Mouse (Mus musculus) liver, adult 2 months (tissue): Measurements from ENCODE around the gene Dhrs7b. TPM values are rescaled to one million over a fixed set of nuclear protein-coding genes. Genes with fewer than 3 reads are reported as not detected.

Experiments
- DNase-seq: peaks from one replicate; pipeline ENCODE4 v3.0.0-alpha.2; 2011; ENCODE audit warnings: low read depth, low spot score; ENCODE audit errors: extremely low read depth
- H3K27ac ChIP-seq: fragments of 200-500 bp; replicated peaks from 2 replicates; pipeline ENCODE4 v1.5.1; 2012; ENCODE audit warnings: low read depth, mild to moderate bottlenecking, control low read depth, inconsistent platforms, low read length; ENCODE audit not compliant: insufficient read depth
- H3K27me3 ChIP-seq: fragments of 200-500 bp; 2 replicates; pipeline ENCODE4 v1.6.1; 2012; ENCODE audit warnings: mild to moderate bottlenecking, moderate library complexity, low read length, inconsistent platforms; ENCODE audit not compliant: control insufficient read depth, insufficient read depth
- H3K36me3 ChIP-seq: fragments of 200-500 bp; 2 replicates; pipeline ENCODE4 v1.6.1; 2012; ENCODE audit warnings: low read length, inconsistent platforms; ENCODE audit not compliant: control insufficient read depth, insufficient read depth
- H3K4me1 ChIP-seq: fragments of 200-500 bp; 2 replicates; pipeline ENCODE4 v1.6.1; 2011; ENCODE audit warnings: low read length; ENCODE audit not compliant: control insufficient read depth, insufficient read depth
- H3K4me3 ChIP-seq: fragments of 200-500 bp; 2 replicates; pipeline ENCODE4 v1.5.1; 2011; ENCODE audit warnings: low read depth, mild to moderate bottlenecking, control low read depth, low read length, moderate library complexity; ENCODE audit not compliant: insufficient read depth
- H3K79me2 ChIP-seq: fragments of 200-500 bp; 2 replicates; pipeline ENCODE4 v1.6.1; 2012; ENCODE audit warnings: inconsistent platforms, mild to moderate bottlenecking, low read length, moderate library complexity; ENCODE audit not compliant: control insufficient read depth, insufficient read depth
- H3K9ac ChIP-seq: fragments of 200-500 bp; 2 replicates; pipeline ENCODE4 v1.6.1; 2012; ENCODE audit warnings: low read depth, mild to moderate bottlenecking, control low read depth, inconsistent platforms, low read length
- CTCF ChIP-seq: fragments of 200-500 bp; IDR thresholded peaks from 2 replicates; pipeline ENCODE4 v1.5.1; 2011; ENCODE audit warnings: low read depth, low read length, control low read depth
- POLR2A ChIP-seq: fragments of 200-500 bp; IDR thresholded peaks from 2 replicates; pipeline ENCODE4 v1.6.1; 2011; ENCODE audit warnings: low read length, control low read depth; ENCODE audit not compliant: insufficient read depth; ENCODE audit errors: extremely low read depth
- WGBS: fragments of 180-500 bp; shearing (Covaris S2); methylation state at CpG from one replicate; pipeline ENCODE4 v1.1.7; 2018; 5-methylcytosine and 5-hydroxymethylcytosine counted together
- polyA plus RNA-seq: library from polyadenylated mRNA; depleted of rRNA; stranded (reverse); fragments of >200 nt; gene quantifications from 2 replicates; pipeline ENCODE4 v1.2.3, GENCODE M21; 2012; rRNA removed
- total RNA-seq: library from RNA; depleted of rRNA; stranded (reverse); fragments of >200 nt; gene quantifications from 2 replicates; pipeline ENCODE4 v1.2.3, GENCODE M21; 2014; rRNA removed

The Dhrs7b gene
- total RNA-seq (23.5 and 28.8 TPM in 2 replicates), polyA plus RNA-seq (15.0 and 15.5 TPM in 2 replicates)

GRCm38 (mm10) chr11:60830433-60831052 is at the start of gene Dhrs7b:
Gene Dhrs7b (plus strand): TSS chr11:60830631.
- no peak for TF ChIP-seq POLR2A
- no peak for TF ChIP-seq CTCF
- H3K9ac ChIP-seq: peak within 1 kb of the TSS; percentile 83
- DNase-seq: peak; percentile 97
- peak within 1 kb of the TSS; percentile 76 for H3K4me3 ChIP-seq
- H3K36me3 ChIP-seq: no peaks in the 10 kb centered on the region
- H3K27ac ChIP-seq: peak within 1 kb of the TSS; percentile 78
- peaks cover 10% of the 10 kb centered on the region for H3K4me1 ChIP-seq
- H3K27me3 ChIP-seq: no peaks in the 10 kb centered on the region
- under 1% methylated on average over 34 of the region's 34 CpGs for WGBS
- no peaks in the 10 kb centered on the region for H3K79me2 ChIP-seq

- TF ChIP-seq POLR2A (no peak), CTCF (no peak)
- no peaks in the 10 kb centered on the region for H3K27me3 ChIP-seq
- no peak overlapping the region for H3K27ac ChIP-seq
- peaks cover 46% of the 10 kb centered on the region for H3K4me1 ChIP-seq
- H3K79me2 ChIP-seq: peaks cover 41% of the 10 kb centered on the region
- no peak overlapping the region for H3K4me3 ChIP-seq
- H3K9ac ChIP-seq: no peak overlapping the region
- peaks cover 55% of the 10 kb centered on the region for H3K36me3 ChIP-seq
- WGBS: 84% methylated on average over 8 of the region's 8 CpGs
- no peak for DNase-seq
These were observed 46.1 kb upstream of the Dhrs7b start for GRCm38 (mm10) chr11:60784179-60784922.

GRCm38 (mm10) chr11:60787595-60787994 is 42.8 kb upstream of the Dhrs7b start:
- peaks cover 20% of the 10 kb centered on the region for H3K79me2 ChIP-seq
- no peak overlapping the region for H3K4me3 ChIP-seq
- TF ChIP-seq CTCF: no peak
- TF ChIP-seq POLR2A: no peak
- peaks cover 32% of the 10 kb centered on the region for H3K4me1 ChIP-seq
- H3K27me3 ChIP-seq: no peaks in the 10 kb centered on the region
- no peak overlapping the region; the same call in 1 of the 2 replicates for H3K9ac ChIP-seq
- 46% methylated on average over 1 of the region's 1 CpGs for WGBS
- DNase-seq: no peak
- H3K27ac ChIP-seq: no peak overlapping the region
- H3K36me3 ChIP-seq: peaks cover 80% of the 10 kb centered on the region

- Histone ChIP-seq H3K4me3 (no peak overlapping the region), H3K27me3 (no peaks in the 10 kb centered on the region), H3K36me3 (peaks cover 89% of the 10 kb centered on the region), H3K4me1 (peaks cover 22% of the 10 kb centered on the region), H3K9ac (no peak overlapping the region), H3K27ac (peak overlapping the region; percentile 41), H3K79me2 (peaks cover 6% of the 10 kb centered on the region; the same call in 1 of the 2 replicates)
- WGBS: 23% methylated on average over 2 of the region's 2 CpGs
- TF ChIP-seq CTCF (no peak), POLR2A (no peak)
- no peak for DNase-seq
These were observed 40.0 kb upstream of the Dhrs7b start for GRCm38 (mm10) chr11:60790472-60790871.

GRCm38 (mm10) chr11:60796342-60796741 is 34.1 kb upstream of the Dhrs7b start:
- peak overlapping the region; percentile 87 for H3K27ac ChIP-seq
- H3K79me2 ChIP-seq: peaks cover 5% of the 10 kb centered on the region; the same call in 1 of the 2 replicates
- peaks cover 14% of the 10 kb centered on the region for H3K4me1 ChIP-seq
- no peak for DNase-seq
- no peak overlapping the region for H3K4me3 ChIP-seq
- H3K9ac ChIP-seq: peak overlapping the region; percentile 22; the same call in 1 of the 2 replicates
- H3K36me3 ChIP-seq: peaks cover 70% of the 10 kb centered on the region
- TF ChIP-seq POLR2A: no peak
- TF ChIP-seq CTCF: no peak
- WGBS: 37% methylated on average over 11 of the region's 11 CpGs
- no peaks in the 10 kb centered on the region for H3K27me3 ChIP-seq

- H3K9ac ChIP-seq: no peak overlapping the region
- H3K79me2 ChIP-seq: peaks cover 13% of the 10 kb centered on the region; the same call in 1 of the 2 replicates
- H3K27me3 ChIP-seq: no peaks in the 10 kb centered on the region
- H3K4me3 ChIP-seq: no peak overlapping the region
- no peak overlapping the region for H3K27ac ChIP-seq
- 90% methylated on average over 4 of the region's 4 CpGs for WGBS
- no peak for DNase-seq
- H3K4me1 ChIP-seq: peaks cover 16% of the 10 kb centered on the region
- H3K36me3 ChIP-seq: peaks cover 67% of the 10 kb centered on the region
- TF ChIP-seq CTCF (no peak), POLR2A (no peak)
These were observed 30.5 kb upstream of the Dhrs7b start for GRCm38 (mm10) chr11:60799977-60800376.
